Mouse (Mus musculus) cerebellum, adult 2 months (tissue): ENCODE results near the gene Shb. TPM values are rescaled to one million over a fixed set of nuclear protein-coding genes. Genes with fewer than 3 reads are reported as not detected.

ENCODE experiments used
- DNase-seq, 2 experiments: peaks; one replicate each; pipeline ENCODE4 v3.0.0; 2021
- H3K27ac ChIP-seq: fragments of 200-500 bp; 2 replicates; pipeline ENCODE4 v1.5.1; 2012; ENCODE audit warnings: low read length, control low read depth, inconsistent platforms; ENCODE audit not compliant: insufficient read depth
- H3K27me3 ChIP-seq: fragments of 200-500 bp; 2 replicates; pipeline ENCODE4 v1.6.1; 2012; ENCODE audit warnings: inconsistent platforms, mild to moderate bottlenecking, low read length, moderate library complexity; ENCODE audit not compliant: control insufficient read depth, insufficient read depth
- H3K4me1 ChIP-seq: fragments of 200-500 bp; 2 replicates; pipeline ENCODE4 v1.6.1; 2011; ENCODE audit warnings: low read length; ENCODE audit not compliant: control insufficient read depth, insufficient read depth
- H3K4me3 ChIP-seq: fragments of 200-500 bp; replicated peaks from 2 replicates; pipeline ENCODE3; 2011; ENCODE audit warnings: mild to moderate bottlenecking, low read depth, low read length, control low read depth; ENCODE audit not compliant: insufficient read depth
- CTCF ChIP-seq: fragments of 200-500 bp; IDR thresholded peaks from 2 replicates; pipeline ENCODE4 v1.5.1; 2011; ENCODE audit warnings: low read depth, mild to moderate bottlenecking, control low read depth, low read length, moderate library complexity, borderline replicate concordance; ENCODE audit not compliant: insufficient read depth
- POLR2A ChIP-seq: fragments of 200-500 bp; IDR thresholded peaks from 2 replicates; pipeline ENCODE4 v1.6.1; 2011; ENCODE audit warnings: low read length, control low read depth, borderline replicate concordance; ENCODE audit not compliant: insufficient read depth
- WGBS: fragments of 180-500 bp; shearing (Covaris S2); methylation state at CpG from one replicate; pipeline ENCODE4 v1.1.7; 2018; 5-methylcytosine and 5-hydroxymethylcytosine counted together
- polyA plus RNA-seq: library from polyadenylated mRNA; depleted of rRNA; stranded (reverse); fragments of >200 nt; gene quantifications from 2 replicates; pipeline ENCODE4 v1.2.3, GENCODE M21; 2012

Gene Shb
- polyA plus RNA-seq, 1 experiment = 8.3 TPM

GRCm38 (mm10) chr4:45441778-45442177, 90.5 kb downstream of the Shb start:
- 46% methylated on average over 1 of the region's 1 CpGs for WGBS
- DNase-seq = no peak
- TF ChIP-seq CTCF (no peak), POLR2A (no peak)
- H3K27me3 ChIP-seq = no peaks in the 10 kb centered on the region; the same call in 1 of the 2 replicates
- H3K27ac ChIP-seq = no peak overlapping the region
- H3K4me1 ChIP-seq = no peaks in the 10 kb centered on the region
- H3K4me3 ChIP-seq = no peak overlapping the region

- DNase-seq = no peak
- no peak overlapping the region for H3K4me3 ChIP-seq
- H3K4me1 ChIP-seq = no peaks in the 10 kb centered on the region
- TF ChIP-seq POLR2A (no peak), CTCF (no peak)
- no peaks in the 10 kb centered on the region; the same call in 1 of the 2 replicates for H3K27me3 ChIP-seq
- 81% methylated on average over 5 of the region's 5 CpGs for WGBS
- H3K27ac ChIP-seq = no peak overlapping the region
Observed at GRCm38 (mm10) chr4:45439281-45439680, 93.0 kb downstream of the Shb start.

- no peak for DNase-seq
- Histone ChIP-seq H3K27me3 (no peaks in the 10 kb centered on the region), H3K27ac (no peak overlapping the region), H3K4me1 (peaks cover under 1% of the 10 kb centered on the region), H3K4me3 (no peak overlapping the region)
- TF ChIP-seq POLR2A (no peak), CTCF (no peak)
- WGBS = 62% methylated on average over 3 of the region's 3 CpGs
Observed at GRCm38 (mm10) chr4:45437010-45437409, 95.3 kb downstream of the Shb start.

GRCm38 (mm10) chr4:45436383-45436913, 95.8 kb downstream of the Shb start:
- peaks cover 6% of the 10 kb centered on the region for H3K4me1 ChIP-seq
- WGBS = 52% methylated on average over 7 of the region's 7 CpGs
- no peak overlapping the region for H3K27ac ChIP-seq
- H3K4me3 ChIP-seq = no peak overlapping the region
- DNase-seq = no peak
- TF ChIP-seq POLR2A (no peak), CTCF (no peak)
- no peaks in the 10 kb centered on the region for H3K27me3 ChIP-seq

GRCm38 (mm10) chr4:45435899-45436298, 96.4 kb downstream of the Shb start:
- no peak for TF ChIP-seq POLR2A
- TF ChIP-seq CTCF = no peak
- Histone ChIP-seq H3K4me1 (peaks cover 11% of the 10 kb centered on the region), H3K4me3 (no peak overlapping the region), H3K27ac (no peak overlapping the region), H3K27me3 (no peaks in the 10 kb centered on the region)
- WGBS = 63% methylated on average over 2 of the region's 2 CpGs
- DNase-seq = no peak

- Histone ChIP-seq H3K4me1 (peaks cover 14% of the 10 kb centered on the region), H3K27me3 (no peaks in the 10 kb centered on the region), H3K4me3 (no peak overlapping the region), H3K27ac (no peak overlapping the region)
- no peak for TF ChIP-seq CTCF
- no peak for TF ChIP-seq POLR2A
- 61% methylated on average over 4 of the region's 4 CpGs for WGBS
- DNase-seq = no peak
Observed at GRCm38 (mm10) chr4:45434681-45435080, 97.6 kb downstream of the Shb start.

- WGBS = 51% methylated on average over 12 of the region's 12 CpGs
Observed at GRCm38 (mm10) chr4:45434071-45434470, 98.2 kb downstream of the Shb start.

GRCm38 (mm10) chr4:45431806-45432205, 100.5 kb downstream of the Shb start:
- TF ChIP-seq CTCF (no peak), POLR2A (no peak)
- Histone ChIP-seq H3K27ac (no peak overlapping the region), H3K4me1 (peaks cover 20% of the 10 kb centered on the region), H3K4me3 (no peak overlapping the region), H3K27me3 (no peaks in the 10 kb centered on the region; the same call in 1 of the 2 replicates)
- peak; percentile 21 to 23 for DNase-seq
- whole genome bisulfite sequencing = 50% methylated on average over 3 of the region's 3 CpGs

More at GRCm38 (mm10) chr4:45434071-45434470, 98.2 kb downstream of the Shb start:
- Histone ChIP-seq H3K4me1 (peaks cover 20% of the 10 kb centered on the region), H3K4me3 (no peak overlapping the region), H3K27ac (no peak overlapping the region), H3K27me3 (no peaks in the 10 kb centered on the region)
- DNase-seq = no peak
- TF ChIP-seq CTCF = no peak
- no peak for TF ChIP-seq POLR2A

GRCm38 (mm10) chr4:45431316-45431715, 101.0 kb downstream of the Shb start:
- TF ChIP-seq POLR2A (no peak), CTCF (no peak)
- H3K27ac ChIP-seq = no peak overlapping the region
- no peaks in the 10 kb centered on the region; the same call in 1 of the 2 replicates for H3K27me3 ChIP-seq
- 37% methylated on average over 3 of the region's 3 CpGs for WGBS
- peak; percentile 60 to 80 for DNase-seq
- no peak overlapping the region for H3K4me3 ChIP-seq
- peaks cover 20% of the 10 kb centered on the region for H3K4me1 ChIP-seq
